ENCODE assay signal across 8 mouse cellular contexts in the genomic region with DNA sequence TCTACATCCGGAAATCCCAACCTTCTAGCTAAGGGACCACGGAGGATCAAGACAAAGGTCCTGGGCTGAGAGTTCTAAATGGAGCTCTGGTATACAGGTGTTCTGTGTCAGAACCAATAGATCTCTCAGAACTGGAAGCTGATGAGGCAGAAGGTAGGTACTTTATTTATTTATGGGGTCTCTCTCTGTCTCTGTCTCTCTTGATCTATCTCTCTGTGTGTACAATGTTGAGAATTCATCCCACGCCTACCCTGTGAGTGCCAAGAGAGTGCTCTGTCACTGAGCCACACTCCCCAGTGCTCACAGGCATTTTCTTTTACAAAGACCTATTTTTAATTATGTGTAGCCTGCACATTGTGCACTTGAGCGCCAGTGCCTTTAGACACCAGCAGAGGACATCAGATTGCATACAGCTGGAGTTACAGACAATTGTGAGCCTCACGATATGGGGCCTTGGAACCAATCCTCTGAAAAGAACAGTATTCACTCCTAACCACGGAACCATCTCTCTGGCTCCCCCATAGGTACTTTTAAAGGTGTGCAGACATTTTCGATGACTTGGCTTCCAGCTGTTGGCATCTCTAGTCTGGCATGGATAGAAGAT. TPM values are rescaled to one million over a fixed set of nuclear protein-coding genes. Genes with fewer than 3 reads are reported as not detected.
DNase-seq lines count a peak whose midpoint lies in the region; ATAC-seq and TF ChIP-seq lines count a peak whose summit lies in the region.

A gene (minus strand): TSS at position 51 of the 604 bp plus-strand sequence.

- H3K27ac ChIP-seq in kidney, adult 2 months (ENCODE audit: insufficient read depth, low read depth, low read length): no peak within 1 kb of the TSS

- H3K4me1 ChIP-seq in kidney, adult 2 months (ENCODE audit: control insufficient read depth, insufficient read depth, low read length): peaks cover 3% of the 10 kb centered on the region; the same call in 1 of the 2 replicates
- no peaks in the 10 kb centered on the region for H3K4me1 ChIP-seq in megakaryocyte, embryonic 14.5 days

- no peak for TF ChIP-seq POLR2A in kidney, adult 2 months (IDR thresholded peaks at IDR 0.05; ENCODE audit: low read depth, low read length)

- no peaks in the 10 kb centered on the region for H3K9me3 ChIP-seq in megakaryocyte, embryonic 14.5 days

- ATAC-seq in inflammation-experienced regulatory T-cells, adult 6 months: no peak

- no peaks in the 10 kb centered on the region for H3K36me3 ChIP-seq in kidney, adult 2 months (ENCODE audit: control insufficient read depth, insufficient read depth, low read length)
- H3K36me3 ChIP-seq in megakaryocyte, embryonic 14.5 days (replicated peaks; ENCODE audit: low read length): no peaks in the 10 kb centered on the region

- no peak for TF ChIP-seq CTCF in kidney, adult 2 months (conservative IDR thresholded peaks at IDR 0.05; ENCODE audit: insufficient read depth, insufficient read length, low read depth, low read length)

- H3K27me3 ChIP-seq in kidney, adult 2 months (replicated peaks; ENCODE audit: control insufficient read depth, insufficient read depth, low read length): no peaks in the 10 kb centered on the region
- H3K27me3 ChIP-seq in megakaryocyte, embryonic 14.5 days (replicated peaks): no peaks in the 10 kb centered on the region

- no peak for DNase-seq in kidney, adult 2 months
- DNase-seq in kidney, adult 8-10 months: no peak
- no peak for DNase-seq in adrenal gland, postnatal 10 days
- DNase-seq in gastrocnemius, adult 8-10 months (ENCODE audit: low spot score in 2 of 2): no peak
- no peak for DNase-seq in right cerebral cortex, postnatal 4 days
- DNase-seq in cerebellum, postnatal 10 days: no peak

- 68% methylated on average over 7 of the region's 7 CpGs for WGBS in kidney, adult 2 months

- H3K4me3 ChIP-seq in kidney, adult 2 months (ENCODE audit: insufficient read depth, low read depth, low read length): no peak within 1 kb of the TSS
- no peak within 1 kb of the TSS for H3K4me3 ChIP-seq in megakaryocyte, embryonic 14.5 days (replicated peaks)

RNA-seq across cellular contexts. Expression of the gene that starts here (rescaled TPM):
- polyA plus RNA-seq in kidney, adult 2 months (2012; rRNA removed): 35.9 and 47.3 TPM in 2 replicates
- total RNA-seq in adrenal gland, postnatal 10 days (2021): 100 to 1,000 TPM; 181 to 187 TPM
- 100 to 1,000 TPM; 123 to 209 (median 165) TPM for total RNA-seq in gastrocnemius, adult 8-10 months (2022)
- polyA plus RNA-seq in inflammation-experienced regulatory T-cells, adult 6 months (2017; shearing (Covaris generic)): 100 to 1,000 TPM; 177 to 252 (median 239) TPM
- polyA plus RNA-seq in megakaryocyte, embryonic 14.5 days (2012; ENCODE audit: insufficient read depth, low replicate concordance): 45.4 and 494 TPM in 2 replicates
